Mouse (Mus musculus): ENCODE measurements around the gene Ttc28. TPM values are rescaled to one million over a fixed set of nuclear protein-coding genes. Genes with fewer than 3 reads are reported as not detected.

Gene Ttc28
- polyA plus RNA-seq, 1 experiment: 4.8 TPM

- Histone ChIP-seq H3K4me3 (ENCODE audit: control insufficient read depth, insufficient read depth, low read length) (no peak overlapping the region), H3K27me3 (ENCODE audit: control insufficient read depth, insufficient read depth, low read length) (no peaks in the 10 kb centered on the region), H3K4me1 (replicated peaks; ENCODE audit: control insufficient read depth, insufficient read depth, low read length) (peaks cover under 1% of the 10 kb centered on the region; the same call in 1 of the 2 replicates), H3K36me3 (ENCODE audit: control insufficient read depth, insufficient read depth, low read length) (no peaks in the 10 kb centered on the region), H3K27ac (ENCODE audit: control insufficient read depth, insufficient read depth, low read length) (no peak overlapping the region)
- no peak for DNase-seq
- TF ChIP-seq CTCF (IDR thresholded peaks at IDR 0.05; ENCODE audit: borderline replicate concordance, control insufficient read depth, extremely low read depth, insufficient read depth, low read length, poor library complexity) (no peak), POLR2A (IDR thresholded peaks at IDR 0.05; ENCODE audit: control insufficient read depth, extremely low read depth, insufficient read depth, low read length, poor library complexity) (no peak)
- WGBS: 94% methylated on average over 2 of the region's 2 CpGs
Measured at GRCm38 (mm10) chr5:111268852-111269251, 389.2 kb downstream of the Ttc28 start.

GRCm38 (mm10) chr5:111269613-111270205 is 390.1 kb downstream of the Ttc28 start:
- TF ChIP-seq POLR2A (IDR thresholded peaks at IDR 0.05; ENCODE audit: control insufficient read depth, extremely low read depth, insufficient read depth, low read length, poor library complexity) (no peak), CTCF (IDR thresholded peaks at IDR 0.05; ENCODE audit: borderline replicate concordance, control insufficient read depth, extremely low read depth, insufficient read depth, low read length, poor library complexity) (peak; percentile 98)
- Histone ChIP-seq H3K4me1 (replicated peaks; ENCODE audit: control insufficient read depth, insufficient read depth, low read length) (no peaks in the 10 kb centered on the region; the same call in 1 of the 2 replicates), H3K27ac (ENCODE audit: control insufficient read depth, insufficient read depth, low read length) (no peak overlapping the region), H3K4me3 (ENCODE audit: control insufficient read depth, insufficient read depth, low read length) (no peak overlapping the region), H3K27me3 (ENCODE audit: control insufficient read depth, insufficient read depth, low read length) (no peaks in the 10 kb centered on the region), H3K36me3 (ENCODE audit: control insufficient read depth, insufficient read depth, low read length) (no peaks in the 10 kb centered on the region)
- peak; percentile 72 for DNase-seq
- WGBS: 79% methylated on average over 6 of the region's 6 CpGs

GRCm38 (mm10) chr5:111270246-111271002 is 390.8 kb downstream of the Ttc28 start:
- Histone ChIP-seq H3K4me1 (replicated peaks; ENCODE audit: control insufficient read depth, insufficient read depth, low read length) (no peaks in the 10 kb centered on the region; the same call in 1 of the 2 replicates), H3K36me3 (ENCODE audit: control insufficient read depth, insufficient read depth, low read length) (no peaks in the 10 kb centered on the region), H3K27ac (ENCODE audit: control insufficient read depth, insufficient read depth, low read length) (no peak overlapping the region), H3K4me3 (ENCODE audit: control insufficient read depth, insufficient read depth, low read length) (no peak overlapping the region), H3K27me3 (ENCODE audit: control insufficient read depth, insufficient read depth, low read length) (no peaks in the 10 kb centered on the region)
- TF ChIP-seq POLR2A (IDR thresholded peaks at IDR 0.05; ENCODE audit: control insufficient read depth, extremely low read depth, insufficient read depth, low read length, poor library complexity) (no peak), CTCF (IDR thresholded peaks at IDR 0.05; ENCODE audit: borderline replicate concordance, control insufficient read depth, extremely low read depth, insufficient read depth, low read length, poor library complexity) (no peak)
- DNase-seq: no peak
- WGBS: 90% methylated on average over 15 of the region's 15 CpGs

GRCm38 (mm10) chr5:111273589-111273988 is 394.0 kb downstream of the Ttc28 start:
- DNase-seq: peak; percentile 77
- 46% methylated on average over 10 of the region's 10 CpGs for WGBS
- no peaks in the 10 kb centered on the region for H3K36me3 ChIP-seq (ENCODE audit: control insufficient read depth, insufficient read depth, low read length)
- no peak overlapping the region for H3K4me3 ChIP-seq (ENCODE audit: control insufficient read depth, insufficient read depth, low read length)
- no peaks in the 10 kb centered on the region; the same call in 1 of the 2 replicates for H3K4me1 ChIP-seq (replicated peaks; ENCODE audit: control insufficient read depth, insufficient read depth, low read length)
- H3K27me3 ChIP-seq (ENCODE audit: control insufficient read depth, insufficient read depth, low read length): no peaks in the 10 kb centered on the region
- no peak for TF ChIP-seq POLR2A (IDR thresholded peaks at IDR 0.05; ENCODE audit: control insufficient read depth, extremely low read depth, insufficient read depth, low read length, poor library complexity)
- peak; percentile 89 for TF ChIP-seq CTCF (IDR thresholded peaks at IDR 0.05; ENCODE audit: borderline replicate concordance, control insufficient read depth, extremely low read depth, insufficient read depth, low read length, poor library complexity)
- no peak overlapping the region for H3K27ac ChIP-seq (ENCODE audit: control insufficient read depth, insufficient read depth, low read length)

- H3K4me1 ChIP-seq (replicated peaks; ENCODE audit: control insufficient read depth, insufficient read depth, low read length): no peaks in the 10 kb centered on the region; the same call in 1 of the 2 replicates
- H3K36me3 ChIP-seq (ENCODE audit: control insufficient read depth, insufficient read depth, low read length): no peaks in the 10 kb centered on the region
- H3K27ac ChIP-seq (ENCODE audit: control insufficient read depth, insufficient read depth, low read length): no peak overlapping the region
- no peak for TF ChIP-seq POLR2A (IDR thresholded peaks at IDR 0.05; ENCODE audit: control insufficient read depth, extremely low read depth, insufficient read depth, low read length, poor library complexity)
- no peak for TF ChIP-seq CTCF (IDR thresholded peaks at IDR 0.05; ENCODE audit: borderline replicate concordance, control insufficient read depth, extremely low read depth, insufficient read depth, low read length, poor library complexity)
- H3K4me3 ChIP-seq (ENCODE audit: control insufficient read depth, insufficient read depth, low read length): no peak overlapping the region
- no peaks in the 10 kb centered on the region for H3K27me3 ChIP-seq (ENCODE audit: control insufficient read depth, insufficient read depth, low read length)
- WGBS: 6% methylated on average over 5 of the region's 5 CpGs
- DNase-seq: no peak
Measured at GRCm38 (mm10) chr5:111274948-111275347, 395.3 kb downstream of the Ttc28 start.

- Histone ChIP-seq H3K4me3 (ENCODE audit: control insufficient read depth, insufficient read depth, low read length) (no peak overlapping the region), H3K27ac (ENCODE audit: control insufficient read depth, insufficient read depth, low read length) (no peak overlapping the region), H3K36me3 (ENCODE audit: control insufficient read depth, insufficient read depth, low read length) (no peaks in the 10 kb centered on the region), H3K27me3 (ENCODE audit: control insufficient read depth, insufficient read depth, low read length) (no peaks in the 10 kb centered on the region), H3K4me1 (replicated peaks; ENCODE audit: control insufficient read depth, insufficient read depth, low read length) (no peaks in the 10 kb centered on the region)
- no peak for TF ChIP-seq CTCF (IDR thresholded peaks at IDR 0.05; ENCODE audit: borderline replicate concordance, control insufficient read depth, extremely low read depth, insufficient read depth, low read length, poor library complexity)
- no peak for TF ChIP-seq POLR2A (IDR thresholded peaks at IDR 0.05; ENCODE audit: control insufficient read depth, extremely low read depth, insufficient read depth, low read length, poor library complexity)
- no peak for DNase-seq
- WGBS: 97% methylated on average over 19 of the region's 19 CpGs
Measured at GRCm38 (mm10) chr5:111284420-111285175, 405.0 kb downstream of the Ttc28 start.
